Mouse (Mus musculus): ENCODE data around the gene Mob4.

The Mob4 gene

GRCm38 (mm10) chr1:55194064-55194915, 63.3 kb downstream of the Mob4 start:
- Histone ChIP-seq H3K4me3 (replicated peaks; ENCODE audit: low read length) (no peak overlapping the region), H3K36me3 (ENCODE audit: insufficient read depth, low read length) (no peaks in the 10 kb centered on the region), H3K4me1 (replicated peaks; ENCODE audit: low read depth, low read length) (peaks cover 87% of the 10 kb centered on the region), H3K27me3 (ENCODE audit: insufficient read depth, low read length) (peaks cover 10% of the 10 kb centered on the region), H3K9me3 (ENCODE audit: low read length) (no peaks in the 10 kb centered on the region)
- TF ChIP-seq POU5F1 (IDR thresholded peaks at IDR 0.05; ENCODE audit: borderline replicate concordance, low read length) = no peak
- no peak for TF ChIP-seq NANOG (IDR thresholded peaks at IDR 0.05; ENCODE audit: borderline replicate concordance, low read length)
- no peak for TF ChIP-seq CTCF (conservative IDR thresholded peaks at IDR 0.05; ENCODE audit: low read length)

- Histone ChIP-seq H3K9me3 (ENCODE audit: low read length) (no peaks in the 10 kb centered on the region), H3K36me3 (ENCODE audit: insufficient read depth, low read length) (no peaks in the 10 kb centered on the region), H3K27me3 (ENCODE audit: insufficient read depth, low read length) (peaks cover 10% of the 10 kb centered on the region), H3K4me1 (replicated peaks; ENCODE audit: low read depth, low read length) (peaks cover 93% of the 10 kb centered on the region), H3K4me3 (replicated peaks; ENCODE audit: low read length) (no peak overlapping the region)
- TF ChIP-seq CTCF (conservative IDR thresholded peaks at IDR 0.05; ENCODE audit: low read length) (no peak), POU5F1 (IDR thresholded peaks at IDR 0.05; ENCODE audit: borderline replicate concordance, low read length) (no peak), NANOG (IDR thresholded peaks at IDR 0.05; ENCODE audit: borderline replicate concordance, low read length) (no peak)
Observed at GRCm38 (mm10) chr1:55195021-55195420, 64.0 kb downstream of the Mob4 start.

GRCm38 (mm10) chr1:55196327-55197003, 65.4 kb downstream of the Mob4 start:
- no peaks in the 10 kb centered on the region for H3K36me3 ChIP-seq (ENCODE audit: insufficient read depth, low read length)
- no peak overlapping the region for H3K4me3 ChIP-seq (replicated peaks; ENCODE audit: low read length)
- no peak for TF ChIP-seq NANOG (IDR thresholded peaks at IDR 0.05; ENCODE audit: borderline replicate concordance, low read length)
- H3K27me3 ChIP-seq (ENCODE audit: insufficient read depth, low read length) = peaks cover 15% of the 10 kb centered on the region
- H3K4me1 ChIP-seq (replicated peaks; ENCODE audit: low read depth, low read length) = peaks cover 83% of the 10 kb centered on the region
- no peaks in the 10 kb centered on the region for H3K9me3 ChIP-seq (ENCODE audit: low read length)

- peaks cover 15% of the 10 kb centered on the region for H3K27me3 ChIP-seq (ENCODE audit: insufficient read depth, low read length)
- no peaks in the 10 kb centered on the region for H3K9me3 ChIP-seq (ENCODE audit: low read length)
- TF ChIP-seq CTCF (conservative IDR thresholded peaks at IDR 0.05; ENCODE audit: low read length) (no peak), POU5F1 (IDR thresholded peaks at IDR 0.05; ENCODE audit: borderline replicate concordance, low read length) (0 out of 2 replicates have a peak, but pooled peaks have one; percentile 52), NANOG (IDR thresholded peaks at IDR 0.05; ENCODE audit: borderline replicate concordance, low read length) (peak; percentile 80)
- 0 out of 2 replicates have a peak overlapping the region, but pooled peaks have one; percentile 30 for H3K4me3 ChIP-seq (replicated peaks; ENCODE audit: low read length)
- peaks cover 80% of the 10 kb centered on the region for H3K4me1 ChIP-seq (replicated peaks; ENCODE audit: low read depth, low read length)
- H3K36me3 ChIP-seq (ENCODE audit: insufficient read depth, low read length) = no peaks in the 10 kb centered on the region
Observed at GRCm38 (mm10) chr1:55198719-55199118, 67.7 kb downstream of the Mob4 start.

- H3K27me3 ChIP-seq (ENCODE audit: insufficient read depth, low read length) = peaks cover 5% of the 10 kb centered on the region; the same call in 1 of the 2 replicates
- H3K36me3 ChIP-seq (ENCODE audit: insufficient read depth, low read length) = no peaks in the 10 kb centered on the region
- TF ChIP-seq POU5F1 (IDR thresholded peaks at IDR 0.05; ENCODE audit: borderline replicate concordance, low read length) (no peak), CTCF (conservative IDR thresholded peaks at IDR 0.05; ENCODE audit: low read length) (no peak), NANOG (IDR thresholded peaks at IDR 0.05; ENCODE audit: borderline replicate concordance, low read length) (no peak)
- peaks cover 67% of the 10 kb centered on the region for H3K4me1 ChIP-seq (replicated peaks; ENCODE audit: low read depth, low read length)
- no peaks in the 10 kb centered on the region for H3K9me3 ChIP-seq (ENCODE audit: low read length)
- 0 out of 2 replicates have a peak overlapping the region, but pooled peaks have one; percentile 8 for H3K4me3 ChIP-seq (replicated peaks; ENCODE audit: low read length)
Observed at GRCm38 (mm10) chr1:55201850-55202752, 71.1 kb downstream of the Mob4 start.

Data from E14TG2a.4 (cell line).